23 mouse cellular contexts compared by ENCODE assay signal in genomic region chr5:134258395-134258794, GRCm38 (mm10). TPM values are rescaled to one million over a fixed set of nuclear protein-coding genes. Genes with fewer than 3 reads are reported as not detected.
DNase-seq lines count a peak whose midpoint lies in the region; ATAC-seq lines count a peak whose summit lies in the region.
"Had no signal": no experiment of that assay in that cellular context is flagged by ENCODE, and none has a peak within 500 bp of the region (broad histone marks: within the 10 kb centered on the region; RNA-seq: fewer than 3 reads in every experiment).

No protein-coding gene starts in this region.

- ATAC-seq in common myeloid progenitor, adult 5-6 weeks (replicated peaks; ENCODE audit: low read depth, poor library complexity, severe bottlenecking) = peak; percentile 92
- ATAC-seq: forebrain, postnatal 0 days had no signal

- peak overlapping the region; percentile 1 for H3K4me3 ChIP-seq in megakaryocyte, embryonic 14.5 days (replicated peaks)
- H3K4me3 ChIP-seq: forebrain, embryonic 10.5 days; gastrocnemius, adult 2 months; heart, embryonic 15.5 days; hindbrain, embryonic 10.5 days; myocyte had no signal

- H3K27me3 ChIP-seq in megakaryocyte, embryonic 14.5 days (replicated peaks) = no peaks in the 10 kb centered on the region
- H3K27me3 ChIP-seq: CH12.LX; heart, embryonic 15.5 days had no signal

- H3K4me1 ChIP-seq in megakaryocyte, embryonic 14.5 days = peaks cover 66% of the 10 kb centered on the region
- H3K4me1 ChIP-seq: forebrain, embryonic 10.5 days; heart, embryonic 15.5 days; hindbrain, embryonic 10.5 days had no signal

- DNase-seq in 416B (ENCODE audit: low read depth) = peak; percentile 81
- peak; percentile 36 for DNase-seq in CD4-positive, CD25-positive, alpha-beta regulatory T cell, adult 2 months (ENCODE audit: low read depth, low spot score)
- no peak for DNase-seq in frontal cortex, postnatal 10 days (ENCODE audit: low spot score in 2 of 2)
- DNase-seq in adrenal gland, postnatal 25 days = no peak
- no peak for DNase-seq in testis, postnatal 10 days (ENCODE audit: low spot score)
- DNase-seq: adrenal gland, adult 2 months; cerebellum, adult 18-20 months; cerebellum, postnatal 36 days; forebrain, postnatal 0 days; gastrocnemius, adult 2 months; heart, adult 18-20 months; kidney, adult 2 months; kidney, postnatal 25 days; lung, adult 2 months; midbrain, embryonic 14.5 days; thymus, postnatal 36 days had no signal

- H3K9me3 ChIP-seq in megakaryocyte, embryonic 14.5 days = no peaks in the 10 kb centered on the region
- H3K9me3 ChIP-seq: forebrain, embryonic 10.5 days; heart, embryonic 15.5 days; hindbrain, embryonic 10.5 days had no signal

- H3K36me3 ChIP-seq in megakaryocyte, embryonic 14.5 days (replicated peaks; ENCODE audit: low read length) = peaks cover 98% of the 10 kb centered on the region

RNA-seq across cellular contexts. Expression of gene Ncf1, which starts 29.0 kb away (rescaled TPM):
- 52.0 and 54.0 TPM in 2 replicates for total RNA-seq in common myeloid progenitor, adult 5-6 weeks (2017)
- polyA plus RNA-seq in megakaryocyte, embryonic 14.5 days (2012; ENCODE audit: insufficient read depth, low replicate concordance) = 52.7 and 124 TPM in 2 replicates
- 3.9 TPM in 2 replicates for total RNA-seq in adrenal gland, postnatal 25 days (2021)

RNA-seq across cellular contexts. Expression of gene Gtf2i, which starts 56.2 kb away (rescaled TPM):
- 82.8 and 85.3 TPM in 2 replicates for total RNA-seq in common myeloid progenitor, adult 5-6 weeks (2017)
- 87.1 and 333 TPM in 2 replicates for polyA plus RNA-seq in megakaryocyte, embryonic 14.5 days (2012; ENCODE audit: insufficient read depth, low replicate concordance)
- 236 and 293 TPM in 2 replicates for total RNA-seq in adrenal gland, postnatal 25 days (2021)

Comparison
In these comparisons a context has a peak if more than half of its experiments do, and no peak if none do; other contexts are left out.
1. DNase-seq: peak in 416B (single experiment) and CD4-positive, CD25-positive, alpha-beta regulatory T cell, adult 2 months (single experiment); none in frontal cortex, postnatal 10 days (0 of 2), adrenal gland, postnatal 25 days (single experiment) and testis, postnatal 10 days (single experiment).
2. RNA of gene Ncf1, which starts 29.0 kb away (total RNA-seq): 52.0 to 54.0 TPM in common myeloid progenitor, adult 5-6 weeks; 3.9 TPM in adrenal gland, postnatal 25 days; every median in the first group is over 10 times any median in the second.